Mouse (Mus musculus) ES-E14 (cell line): ENCODE data around the gene Fam120b. TPM values are rescaled to one million over a fixed set of nuclear protein-coding genes. Genes with fewer than 3 reads are reported as not detected.

Source experiments
- DNase-seq: peaks from one replicate; pipeline ENCODE4 v3.0.0-alpha.2; 2013; ENCODE audit warnings: low read depth, low spot score
- H3K27ac ChIP-seq: 2 replicates; pipeline ENCODE4 v1.5.1; 2012; ENCODE audit warnings: low read depth, mild to moderate bottlenecking, low read length, moderate library complexity, mixed read lengths; ENCODE audit not compliant: poor library complexity, insufficient read depth, severe bottlenecking
- H3K36me3 ChIP-seq: 2 replicates; pipeline ENCODE4 v1.6.1; 2012; ENCODE audit warnings: mild to moderate bottlenecking, low read length, moderate library complexity, mixed read lengths; ENCODE audit not compliant: control insufficient read depth, poor library complexity, insufficient read depth, severe bottlenecking
- H3K4me1 ChIP-seq, 2 experiments: fragments of 150-350 bp in 1 of 2; sonication (generic) in 1 of 2; 2 replicates each; pipeline ENCODE4 v1.6.1; 2012; ENCODE audit warnings: low read length in 2 of 2, mild to moderate bottlenecking in 1 of 2, mixed read lengths in 1 of 2; ENCODE audit not compliant: control insufficient read depth in 2 of 2, insufficient read depth in 2 of 2, poor library complexity in 1 of 2
- H3K4me3 ChIP-seq, 2 experiments: fragments of 150-350 bp in 1 of 2; sonication (generic) in 1 of 2; 2 replicates each; pipeline ENCODE4 v1.5.1; 2012; ENCODE audit warnings: low read length in 2 of 2, low read depth in 1 of 2, mild to moderate bottlenecking in 1 of 2, mixed read lengths in 1 of 2; ENCODE audit not compliant: insufficient read depth in 1 of 2, poor library complexity in 1 of 2, severe bottlenecking in 1 of 2
- H3K9ac ChIP-seq: 2 replicates; pipeline ENCODE4 v1.6.1; 2012; ENCODE audit warnings: low read depth, mild to moderate bottlenecking, low read length, mixed read lengths; ENCODE audit not compliant: poor library complexity, insufficient read depth, severe bottlenecking
- H3K9me3 ChIP-seq: fragments of 150-350 bp; sonication (generic); 2 replicates; pipeline ENCODE4 v1.6.1; 2012; ENCODE audit warnings: low read depth, mild to moderate bottlenecking, low read length; ENCODE audit not compliant: control insufficient read depth, insufficient read depth
- CHD2 ChIP-seq: IDR thresholded peaks from 2 replicates; pipeline ENCODE4 v1.6.1; 2014; ENCODE audit warnings: mild to moderate bottlenecking, low read depth, low read length, inconsistent platforms
- HCFC1 ChIP-seq: IDR thresholded peaks from 2 replicates; pipeline ENCODE4 v1.6.1; 2012; ENCODE audit warnings: low read length, inconsistent platforms, borderline replicate concordance; ENCODE audit not compliant: insufficient read depth
- MAFK ChIP-seq: IDR thresholded peaks from 2 replicates; pipeline ENCODE4 v1.6.1; 2014; ENCODE audit warnings: mild to moderate bottlenecking, low read depth, low read length, inconsistent platforms; ENCODE audit not compliant: insufficient read depth
- ZC3H11A ChIP-seq: IDR thresholded peaks from 2 replicates; pipeline ENCODE4 v1.6.1; 2012; ENCODE audit warnings: low read depth, mild to moderate bottlenecking, inconsistent platforms, low read length, borderline replicate concordance
- ZNF384 ChIP-seq: IDR thresholded peaks from 2 replicates; pipeline ENCODE4 v1.6.1; 2012; ENCODE audit warnings: low read depth, low read length, inconsistent platforms
- in situ Hi-C, 2 experiments: fragments of 600-800 bp; cut with MboI; formaldehyde crosslinking; loops; one replicate each; pipeline ENCODE4 v1.15.1; 2025; ENCODE audit warnings: low sequenced_read_pairs in 2 of 2, inconsistent platforms in 1 of 2; ENCODE audit not compliant: unreplicated experiment in 2 of 2
- total RNA-seq: library from RNA; depleted of rRNA; stranded (reverse); fragments of 300-350 nt; gene quantifications from 2 replicates; pipeline ENCODE4 v1.2.3, GENCODE M21; 2012

Fam120b gene
- total RNA-seq, 1 experiment, result 7.1 TPM

GRCm38 (mm10) chr17:15432036-15432435 is 36.0 kb downstream of the Fam120b start:
- in situ Hi-C loops, result no loop called here
- Histone ChIP-seq H3K4me1 (no peaks in the 10 kb centered on the region), H3K4me3 (no peak overlapping the region), H3K9ac (no peak overlapping the region), H3K9me3 (no peaks in the 10 kb centered on the region), H3K27ac (no peak overlapping the region), H3K36me3 (no peaks in the 10 kb centered on the region)
- no peak for TF ChIP-seq CHD2
- no peak for TF ChIP-seq MAFK
- no peak for TF ChIP-seq ZNF384
- no peak for TF ChIP-seq HCFC1
- no peak for TF ChIP-seq ZC3H11A
- peak; percentile 16 for DNase-seq

GRCm38 (mm10) chr17:15434748-15435147 is 38.7 kb downstream of the Fam120b start:
- in situ Hi-C loops, result no loop called here
- no peak overlapping the region for H3K9ac ChIP-seq
- no peak overlapping the region for H3K27ac ChIP-seq
- no peaks in the 10 kb centered on the region for H3K36me3 ChIP-seq
- TF ChIP-seq CHD2 (no peak), ZNF384 (no peak), MAFK (no peak), HCFC1 (no peak), ZC3H11A (no peak)
- H3K4me3 ChIP-seq, result no peak overlapping the region
- H3K4me1 ChIP-seq, result no peaks in the 10 kb centered on the region
- DNase-seq, result no peak
- H3K9me3 ChIP-seq, result no peaks in the 10 kb centered on the region

GRCm38 (mm10) chr17:15440067-15440462 is 44.1 kb downstream of the Fam120b start:
- H3K4me3 ChIP-seq, result peak overlapping the region in 1 of 2 experiments; percentile 49; a peak in 2 of 4 replicates
- peaks cover 2 to 12% of the 10 kb centered on the region in 2 experiments; a peak in 3 of 4 replicates for H3K4me1 ChIP-seq
- TF ChIP-seq CHD2 (no peak), ZC3H11A (no peak)
- DNase-seq, result no peak
- in situ Hi-C loops, result no loop called here
- H3K9ac ChIP-seq, result no peak overlapping the region
- H3K9me3 ChIP-seq, result no peaks in the 10 kb centered on the region
- H3K27ac ChIP-seq, result no peak overlapping the region
- H3K36me3 ChIP-seq, result no peaks in the 10 kb centered on the region

- no peak for TF ChIP-seq ZC3H11A
- TF ChIP-seq CHD2, result no peak
- no peak for TF ChIP-seq HCFC1
- TF ChIP-seq MAFK, result no peak
- no peak for TF ChIP-seq ZNF384
- Histone ChIP-seq H3K27ac (no peak overlapping the region), H3K4me3 (peak overlapping the region; percentile 33 to 49; a peak in 3 of 4 replicates), H3K9ac (0 out of 2 replicates have a peak overlapping the region, but pooled peaks have one; percentile 12), H3K9me3 (no peaks in the 10 kb centered on the region), H3K36me3 (no peaks in the 10 kb centered on the region), H3K4me1 (peaks cover 2 to 12% of the 10 kb centered on the region in 2 experiments; a peak in 3 of 4 replicates)
- in situ Hi-C loops, result no loop called here
- peak; percentile 72 for DNase-seq
Measured at GRCm38 (mm10) chr17:15440463-15441121, 44.6 kb downstream of the Fam120b start.

- Histone ChIP-seq H3K27ac (no peak overlapping the region), H3K36me3 (no peaks in the 10 kb centered on the region), H3K9me3 (no peaks in the 10 kb centered on the region), H3K4me3 (no peak overlapping the region), H3K4me1 (peaks cover 0 to 10% of the 10 kb centered on the region in 2 experiments; a peak in 3 of 4 replicates), H3K9ac (no peak overlapping the region)
- TF ChIP-seq CHD2, result no peak
- no peak for TF ChIP-seq HCFC1
- TF ChIP-seq MAFK, result no peak
- in situ Hi-C loops, result no loop called here
- DNase-seq, result no peak
Measured at GRCm38 (mm10) chr17:15445421-15445820, 49.4 kb downstream of the Fam120b start.
